Mouse (Mus musculus): Measurements from ENCODE around the gene Psmd13. TPM values are rescaled to one million over a fixed set of nuclear protein-coding genes. Genes with fewer than 3 reads are reported as not detected.
A peak's percentile ranks its signal among the peaks of the same experiment; 100 is the strongest.

Psmd13 gene
- polyA plus RNA-seq, 1 experiment from 2014 or later: 155 TPM

GRCm38 (mm10) chr7:140844905-140845665 is 36.7 kb upstream of the Psmd13 start, which contains the start of gene Scgb1c1:
Gene Scgb1c1, plus strand, starts transcription at chr7:140845547.
- WGBS: 36% methylated on average over 14 of the region's 14 CpGs
- Histone ChIP-seq H3K4me2 (ENCODE audit: low read depth, low read length) (no peak within 1 kb of the TSS), H3K4me1 (ENCODE audit: control insufficient read depth, insufficient read depth, low read length) (no peaks in the 10 kb centered on the region), H3K36me3 (ENCODE audit: control insufficient read depth, insufficient read depth, low read length) (no peaks in the 10 kb centered on the region), H3K4me3 (ENCODE audit: low read depth, low read length) (no peak within 1 kb of the TSS), H3K9me3 (ENCODE audit: control insufficient read depth, low read length) (no peaks in the 10 kb centered on the region), H3K27ac (ENCODE audit: low read depth, low read length) (no peak within 1 kb of the TSS), H3K9ac (replicated peaks; ENCODE audit: low read depth, low read length) (no peak within 1 kb of the TSS), H3K27me3 (ENCODE audit: control insufficient read depth, insufficient read depth, low read length) (no peaks in the 10 kb centered on the region)
- peak; percentile 85 for ATAC-seq (ENCODE audit: low read depth)

- 75% methylated on average over 4 of the region's 4 CpGs for WGBS
- no peak overlapping the region for H3K4me3 ChIP-seq (ENCODE audit: low read depth, low read length)
- H3K4me2 ChIP-seq (ENCODE audit: low read depth, low read length): no peak overlapping the region
- H3K27ac ChIP-seq (ENCODE audit: low read depth, low read length): no peak overlapping the region
- no peaks in the 10 kb centered on the region; the same call in 1 of the 2 replicates for H3K36me3 ChIP-seq (ENCODE audit: control insufficient read depth, insufficient read depth, low read length)
- H3K9me3 ChIP-seq (ENCODE audit: control insufficient read depth, low read length): no peaks in the 10 kb centered on the region
- ATAC-seq (ENCODE audit: low read depth): no peak
- no peaks in the 10 kb centered on the region for H3K27me3 ChIP-seq (ENCODE audit: control insufficient read depth, insufficient read depth, low read length)
- no peaks in the 10 kb centered on the region for H3K4me1 ChIP-seq (ENCODE audit: control insufficient read depth, insufficient read depth, low read length)
- no peak overlapping the region for H3K9ac ChIP-seq (replicated peaks; ENCODE audit: low read depth, low read length)
Measured at GRCm38 (mm10) chr7:140845683-140846082, 36.1 kb upstream of the Psmd13 start.

- 85% methylated on average over 10 of the region's 10 CpGs for whole genome bisulfite sequencing
- H3K27me3 ChIP-seq (ENCODE audit: control insufficient read depth, insufficient read depth, low read length): no peaks in the 10 kb centered on the region
- ATAC-seq (ENCODE audit: low read depth): no peak
- no peaks in the 10 kb centered on the region; the same call in 1 of the 2 replicates for H3K36me3 ChIP-seq (ENCODE audit: control insufficient read depth, insufficient read depth, low read length)
- no peak overlapping the region for H3K27ac ChIP-seq (ENCODE audit: low read depth, low read length)
- H3K4me1 ChIP-seq (ENCODE audit: control insufficient read depth, insufficient read depth, low read length): no peaks in the 10 kb centered on the region
- no peak overlapping the region for H3K4me2 ChIP-seq (ENCODE audit: low read depth, low read length)
- no peak overlapping the region for H3K4me3 ChIP-seq (ENCODE audit: low read depth, low read length)
- no peaks in the 10 kb centered on the region for H3K9me3 ChIP-seq (ENCODE audit: control insufficient read depth, low read length)
- H3K9ac ChIP-seq (replicated peaks; ENCODE audit: low read depth, low read length): no peak overlapping the region
Measured at GRCm38 (mm10) chr7:140846676-140847075, 35.1 kb upstream of the Psmd13 start.

- ATAC-seq (ENCODE audit: low read depth): no peak
- Histone ChIP-seq H3K9ac (replicated peaks; ENCODE audit: low read depth, low read length) (no peak within 1 kb of the TSS), H3K4me2 (ENCODE audit: low read depth, low read length) (no peak within 1 kb of the TSS), H3K27me3 (ENCODE audit: control insufficient read depth, insufficient read depth, low read length) (no peaks in the 10 kb centered on the region), H3K27ac (ENCODE audit: low read depth, low read length) (no peak within 1 kb of the TSS), H3K4me3 (ENCODE audit: low read depth, low read length) (no peak within 1 kb of the TSS), H3K36me3 (ENCODE audit: control insufficient read depth, insufficient read depth, low read length) (peaks cover 10% of the 10 kb centered on the region; the same call in 1 of the 2 replicates), H3K9me3 (ENCODE audit: control insufficient read depth, low read length) (no peaks in the 10 kb centered on the region), H3K4me1 (ENCODE audit: control insufficient read depth, insufficient read depth, low read length) (no peaks in the 10 kb centered on the region)
- WGBS: 68% methylated on average over 11 of the region's 11 CpGs
Measured at GRCm38 (mm10) chr7:140847755-140848580, 33.8 kb upstream of the Psmd13 start, which contains the start of gene Odf3. Gene Odf3, plus strand, starts transcription at chr7:140847805.

GRCm38 (mm10) chr7:140848591-140848990 is 33.2 kb upstream of the Psmd13 start:
- Histone ChIP-seq H3K27ac (ENCODE audit: low read depth, low read length) (no peak overlapping the region), H3K36me3 (ENCODE audit: control insufficient read depth, insufficient read depth, low read length) (peaks cover 17% of the 10 kb centered on the region), H3K4me1 (ENCODE audit: control insufficient read depth, insufficient read depth, low read length) (no peaks in the 10 kb centered on the region), H3K4me2 (ENCODE audit: low read depth, low read length) (no peak overlapping the region), H3K9me3 (ENCODE audit: control insufficient read depth, low read length) (no peaks in the 10 kb centered on the region), H3K9ac (replicated peaks; ENCODE audit: low read depth, low read length) (no peak overlapping the region), H3K4me3 (ENCODE audit: low read depth, low read length) (no peak overlapping the region), H3K27me3 (ENCODE audit: control insufficient read depth, insufficient read depth, low read length) (no peaks in the 10 kb centered on the region)
- 89% methylated on average over 10 of the region's 10 CpGs for WGBS
- no peak for ATAC-seq (ENCODE audit: low read depth)

- Histone ChIP-seq H3K4me1 (ENCODE audit: control insufficient read depth, insufficient read depth, low read length) (peaks cover 9% of the 10 kb centered on the region), H3K9me3 (ENCODE audit: control insufficient read depth, low read length) (no peaks in the 10 kb centered on the region), H3K27me3 (ENCODE audit: control insufficient read depth, insufficient read depth, low read length) (no peaks in the 10 kb centered on the region), H3K9ac (replicated peaks; ENCODE audit: low read depth, low read length) (no peak overlapping the region), H3K4me3 (ENCODE audit: low read depth, low read length) (no peak overlapping the region), H3K4me2 (ENCODE audit: low read depth, low read length) (no peak overlapping the region), H3K36me3 (ENCODE audit: control insufficient read depth, insufficient read depth, low read length) (peaks cover 26% of the 10 kb centered on the region), H3K27ac (ENCODE audit: low read depth, low read length) (no peak overlapping the region)
- WGBS: 96% methylated on average over 4 of the region's 4 CpGs
- no peak for ATAC-seq (ENCODE audit: low read depth)
Measured at GRCm38 (mm10) chr7:140851916-140852315, 29.9 kb upstream of the Psmd13 start.

- Histone ChIP-seq H3K9me3 (ENCODE audit: control insufficient read depth, low read length) (no peaks in the 10 kb centered on the region), H3K4me3 (ENCODE audit: low read depth, low read length) (no peak overlapping the region), H3K9ac (replicated peaks; ENCODE audit: low read depth, low read length) (no peak overlapping the region), H3K4me1 (ENCODE audit: control insufficient read depth, insufficient read depth, low read length) (peaks cover 15% of the 10 kb centered on the region), H3K27me3 (ENCODE audit: control insufficient read depth, insufficient read depth, low read length) (no peaks in the 10 kb centered on the region), H3K36me3 (ENCODE audit: control insufficient read depth, insufficient read depth, low read length) (peaks cover 26% of the 10 kb centered on the region), H3K27ac (ENCODE audit: low read depth, low read length) (no peak overlapping the region), H3K4me2 (ENCODE audit: low read depth, low read length) (no peak overlapping the region)
- WGBS: 83% methylated on average over 9 of the region's 9 CpGs
- no peak for ATAC-seq (ENCODE audit: low read depth)
Measured at GRCm38 (mm10) chr7:140853386-140853785, 28.4 kb upstream of the Psmd13 start.

- H3K9me3 ChIP-seq (ENCODE audit: control insufficient read depth, low read length): no peaks in the 10 kb centered on the region
- H3K27me3 ChIP-seq (ENCODE audit: control insufficient read depth, insufficient read depth, low read length): no peaks in the 10 kb centered on the region
- ATAC-seq (ENCODE audit: low read depth): no peak
- no peak overlapping the region for H3K4me3 ChIP-seq (ENCODE audit: low read depth, low read length)
- H3K4me1 ChIP-seq (ENCODE audit: control insufficient read depth, insufficient read depth, low read length): peaks cover 21% of the 10 kb centered on the region
- H3K4me2 ChIP-seq (ENCODE audit: low read depth, low read length): no peak overlapping the region
- 93% methylated on average over 18 of the region's 18 CpGs for WGBS
- no peak overlapping the region for H3K27ac ChIP-seq (ENCODE audit: low read depth, low read length)
- peaks cover 26% of the 10 kb centered on the region for H3K36me3 ChIP-seq (ENCODE audit: control insufficient read depth, insufficient read depth, low read length)
- no peak overlapping the region for H3K9ac ChIP-seq (replicated peaks; ENCODE audit: low read depth, low read length)
Measured at GRCm38 (mm10) chr7:140854483-140854882, 27.3 kb upstream of the Psmd13 start.

GRCm38 (mm10) chr7:140855181-140855580 is 26.6 kb upstream of the Psmd13 start:
- H3K27me3 ChIP-seq (ENCODE audit: control insufficient read depth, insufficient read depth, low read length): no peaks in the 10 kb centered on the region
- H3K9me3 ChIP-seq (ENCODE audit: control insufficient read depth, low read length): no peaks in the 10 kb centered on the region
- no peak overlapping the region for H3K27ac ChIP-seq (ENCODE audit: low read depth, low read length)
- WGBS: 77% methylated on average over 9 of the region's 9 CpGs
- ATAC-seq (ENCODE audit: low read depth): no peak
- peak overlapping the region; percentile 97 for H3K4me2 ChIP-seq (ENCODE audit: low read depth, low read length)
- peaks cover 28% of the 10 kb centered on the region for H3K36me3 ChIP-seq (ENCODE audit: control insufficient read depth, insufficient read depth, low read length)
- peak overlapping the region; percentile 67 for H3K4me3 ChIP-seq (ENCODE audit: low read depth, low read length)
- peaks cover 21% of the 10 kb centered on the region for H3K4me1 ChIP-seq (ENCODE audit: control insufficient read depth, insufficient read depth, low read length)
- H3K9ac ChIP-seq (replicated peaks; ENCODE audit: low read depth, low read length): peak overlapping the region; percentile 81

Measured in neural tube, embryonic 14.5 days (tissue).